Mouse (Mus musculus) cerebellum, postnatal 25 days (tissue): Measurements from ENCODE around the gene Lgr6.

Experiments used
- DNase-seq, 2 experiments: peaks; one replicate each; pipeline ENCODE4 v3.0.0; 2021; ENCODE audit warnings: mixed read lengths in 2 of 2

Lgr6 gene

GRCm38 (mm10) chr1:135105124-135105523 is at the start of gene Lgr6:
Gene Lgr6 (minus strand): TSS chr1:135105276.
- no peak for DNase-seq

DNA sequence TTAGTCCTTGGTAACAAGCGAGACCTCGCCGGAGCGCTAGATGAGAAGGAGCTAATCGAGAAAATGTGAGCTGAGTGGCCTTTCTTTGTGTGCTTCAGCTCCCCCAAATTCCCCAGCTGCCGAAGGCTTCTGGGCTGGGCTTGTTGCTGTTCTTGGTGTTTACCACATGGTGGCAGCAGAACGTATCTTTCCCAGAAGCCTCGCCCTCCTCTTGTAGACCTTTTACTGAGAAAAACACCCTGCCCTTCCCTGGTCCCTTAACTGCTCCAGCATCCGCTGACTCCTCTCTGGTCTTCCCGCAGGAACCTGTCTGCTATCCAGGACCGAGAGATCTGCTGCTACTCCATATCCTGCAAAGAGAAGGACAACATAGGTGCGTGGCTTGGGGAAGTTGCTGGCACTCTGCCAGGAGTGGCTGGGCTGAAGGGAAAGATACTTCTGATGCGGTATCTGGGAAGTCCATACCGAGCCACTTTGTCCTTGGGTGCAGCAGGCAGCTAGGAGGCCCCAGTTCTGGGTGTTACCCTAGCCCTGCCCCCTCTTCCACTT is 49.4 kb upstream of the Lgr6 start:
- DNase-seq = peak; percentile 79 to 86

DNA sequence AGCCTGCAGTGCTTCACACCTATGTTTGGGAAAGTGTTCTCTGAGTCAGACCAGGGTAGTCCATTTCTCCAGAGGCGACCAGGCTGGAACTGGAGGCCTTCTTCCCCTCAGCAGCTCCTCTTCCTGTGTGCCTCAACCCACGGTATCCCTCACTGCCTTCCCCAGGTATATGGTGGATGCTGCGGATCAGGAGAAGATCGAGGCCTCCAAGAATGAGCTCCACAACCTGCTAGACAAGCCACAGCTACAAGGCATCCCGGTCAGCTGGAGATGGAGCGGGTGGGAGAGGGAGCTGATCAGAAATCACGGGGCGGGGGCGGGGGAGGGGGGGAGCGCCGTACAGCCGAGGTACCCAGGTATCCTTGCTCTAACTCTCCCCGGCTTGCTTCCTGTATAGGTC is 48.9 kb upstream of the Lgr6 start:
- peak in 1 of 2 experiments; percentile 36 for DNase-seq

GRCm38 (mm10) chr1:135148996-135149395 is 43.9 kb upstream of the Lgr6 start:
- peak in 1 of 2 experiments; percentile 16 for DNase-seq

GRCm38 (mm10) chr1:135148476-135148875 is 43.4 kb upstream of the Lgr6 start:
- peak in 1 of 2 experiments; percentile 13 for DNase-seq

DNA sequence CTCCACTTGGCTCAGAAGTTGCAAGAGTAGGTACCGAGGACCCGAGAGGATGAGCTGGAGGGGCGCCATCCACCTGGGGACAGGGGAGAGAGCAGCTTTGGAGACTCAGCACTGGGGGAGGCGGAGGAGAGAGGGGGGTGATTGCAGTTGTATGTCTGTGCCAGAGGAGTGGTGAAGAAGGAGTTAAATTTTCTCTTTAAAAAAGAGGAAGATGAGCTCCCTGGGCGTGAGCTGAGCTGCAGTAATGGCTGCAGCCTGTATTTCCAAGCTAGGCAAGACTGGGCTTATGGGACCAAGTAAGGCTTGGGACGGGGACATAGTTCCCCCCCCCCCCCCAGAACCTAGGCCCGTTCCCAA is 42.6 kb upstream of the Lgr6 start:
- DNase-seq = no peak

DNA sequence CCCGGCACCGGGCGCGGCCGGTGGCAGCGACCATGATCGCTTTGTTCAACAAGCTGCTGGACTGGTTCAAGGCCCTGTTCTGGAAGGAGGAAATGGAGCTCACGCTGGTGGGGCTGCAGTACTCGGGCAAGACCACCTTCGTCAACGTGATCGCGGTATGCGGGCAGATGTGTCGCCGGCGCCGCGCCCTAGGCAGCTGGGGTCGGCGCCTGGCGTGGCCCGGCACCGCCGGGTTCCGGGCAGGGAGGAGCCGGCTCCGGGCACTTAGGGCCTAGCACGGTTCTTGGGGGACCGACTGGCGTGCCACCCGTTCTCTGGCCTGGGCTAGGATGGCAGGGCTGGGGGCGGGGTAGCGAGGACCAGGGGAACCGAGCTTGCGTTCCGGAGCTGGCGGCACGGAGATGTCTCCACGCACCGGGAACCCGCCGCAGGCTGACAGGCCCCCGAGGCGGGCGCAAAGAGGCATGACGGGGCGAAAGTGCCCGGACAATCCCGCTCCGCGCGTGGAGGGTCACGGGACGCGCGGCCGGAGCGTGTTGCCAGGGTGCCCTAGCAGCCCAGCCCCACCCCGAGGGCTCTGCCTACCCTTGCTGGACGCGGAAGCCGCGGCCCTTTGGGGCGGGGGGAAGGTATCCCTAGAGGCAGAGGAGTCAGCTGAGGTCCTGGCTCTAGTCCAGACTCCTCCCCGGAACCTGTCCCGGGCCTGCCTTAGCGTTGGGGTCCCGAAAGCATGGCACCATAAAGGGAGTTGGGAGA is 42.0 kb upstream of the Lgr6 start:
- peak; percentile 77 to 84 for DNase-seq

DNA sequence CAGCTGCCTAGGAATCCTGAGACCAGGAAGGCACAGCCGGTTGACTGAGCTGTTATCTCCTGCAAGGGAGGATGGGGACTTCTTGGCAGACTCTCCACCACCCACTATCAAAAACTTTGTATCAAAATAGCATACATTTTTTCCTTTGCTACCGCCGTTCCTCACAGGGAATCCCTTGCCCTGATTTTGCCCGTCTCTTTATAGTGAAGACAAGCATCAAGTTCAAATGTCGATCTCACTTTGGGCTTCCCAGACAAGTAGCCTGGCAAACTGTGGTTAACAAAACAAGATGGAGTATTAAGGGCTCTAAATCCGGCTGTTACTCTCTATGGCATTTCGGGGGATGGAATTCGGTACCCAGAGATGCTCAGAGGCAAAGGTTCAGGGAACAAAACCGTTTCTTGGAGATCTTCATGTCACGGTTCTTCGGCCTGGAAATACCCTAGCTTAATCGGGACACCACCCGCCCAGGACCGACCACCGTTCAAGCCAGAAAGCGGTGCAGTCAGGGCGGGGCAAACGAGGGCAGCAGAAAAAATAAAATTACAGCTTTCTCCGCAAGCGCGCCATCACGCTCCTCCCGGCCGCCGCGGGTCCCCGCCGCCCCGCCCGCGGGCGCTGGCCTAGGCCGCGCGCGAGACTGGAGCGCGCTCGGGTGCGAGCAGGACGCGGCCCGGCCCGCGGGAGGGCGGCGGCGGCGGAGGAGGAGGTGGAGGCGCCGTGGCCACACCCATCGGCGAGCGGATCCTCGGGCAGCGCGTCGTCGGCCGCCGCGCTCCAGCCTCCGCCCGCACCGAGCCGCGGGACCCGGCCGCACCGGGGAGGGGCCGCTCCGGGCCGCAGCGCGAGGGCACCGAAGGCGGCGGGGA is 41.2 kb upstream of the Lgr6 start, which contains the start of gene Arl8a:
Gene Arl8a, plus strand, starts transcription at position 748 of the 869 bp plus-strand sequence.
- peak; percentile 91 to 96 for DNase-seq

DNA sequence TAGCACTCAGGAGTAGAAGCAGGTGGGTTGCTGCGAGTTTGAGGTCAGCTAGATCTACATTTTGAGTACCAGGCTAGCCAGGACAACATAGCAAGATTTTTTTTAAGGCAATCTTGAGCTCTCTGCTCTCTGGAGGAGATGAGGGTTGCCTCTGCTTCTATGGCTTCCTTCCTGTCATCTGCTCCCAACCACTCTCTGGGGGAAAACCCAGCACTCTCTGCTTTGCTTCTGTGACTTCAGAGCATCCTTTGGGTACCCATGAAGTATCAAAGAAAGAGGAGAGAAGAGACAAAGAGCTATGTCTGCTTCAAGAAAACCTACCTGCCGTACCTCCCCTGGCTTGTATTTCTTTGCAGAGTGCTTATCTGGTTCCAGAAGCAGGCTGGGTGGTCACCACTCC is 38.9 kb upstream of the Lgr6 start:
- DNase-seq = no peak

- DNase-seq = no peak
Measured at GRCm38 (mm10) chr1:135142452-135142851, 37.4 kb upstream of the Lgr6 start.

- no peak for DNase-seq
Measured at GRCm38 (mm10) chr1:135139906-135140305, 34.8 kb upstream of the Lgr6 start.

DNA sequence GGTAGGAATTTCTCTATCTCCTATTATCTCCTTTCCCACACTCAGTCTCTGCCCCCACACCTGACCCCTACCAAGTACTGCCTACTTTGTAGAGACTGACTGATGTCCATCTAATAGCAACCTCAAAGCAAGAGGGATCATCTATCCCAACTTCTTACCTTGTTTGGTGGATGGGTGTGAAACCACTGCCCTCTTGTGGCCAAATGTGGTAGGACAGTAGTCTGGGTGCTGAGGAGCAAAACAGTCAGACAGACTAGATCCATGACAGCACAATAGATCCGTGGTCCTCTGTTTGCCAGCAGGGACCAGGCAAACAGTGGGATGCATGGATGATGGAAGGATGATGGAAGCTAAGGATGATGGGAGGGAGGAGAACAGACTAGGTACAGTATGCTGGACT is 31.4 kb upstream of the Lgr6 start:
- peak; percentile 78 to 83 for DNase-seq

GRCm38 (mm10) chr1:135135111-135135787 is 30.2 kb upstream of the Lgr6 start:
- DNase-seq = no peak

GRCm38 (mm10) chr1:135133678-135134435 is 28.8 kb upstream of the Lgr6 start:
- no peak for DNase-seq

GRCm38 (mm10) chr1:135132893-135133369 is 27.9 kb upstream of the Lgr6 start:
- no peak for DNase-seq

GRCm38 (mm10) chr1:135132473-135132872 is 27.4 kb upstream of the Lgr6 start, which contains the start of gene Ptpn7:
Gene Ptpn7 (plus strand): TSS chr1:135132700.
- peak; percentile 68 to 80 for DNase-seq

DNA sequence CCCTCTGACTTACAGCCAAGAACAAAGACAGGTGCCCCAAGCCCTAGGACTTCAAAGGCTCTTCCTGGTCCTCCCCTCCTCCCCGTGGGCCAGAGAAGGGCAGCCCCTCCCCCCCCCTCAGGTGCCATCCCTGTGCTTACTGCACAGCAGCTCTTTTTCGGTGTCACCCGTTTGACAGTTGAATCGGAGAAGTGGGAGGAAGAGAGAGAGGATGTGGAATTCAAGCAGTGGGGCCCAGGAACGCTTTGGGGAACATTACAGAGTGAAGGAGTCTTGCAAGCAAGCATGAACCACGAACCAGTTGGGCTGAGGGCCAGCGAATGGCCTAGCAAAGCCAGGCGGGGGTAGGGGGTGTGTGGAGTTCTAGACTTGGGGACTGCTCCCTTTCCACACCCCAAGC is 26.5 kb upstream of the Lgr6 start:
- no peak for DNase-seq

GRCm38 (mm10) chr1:135131034-135131433 is 26.0 kb upstream of the Lgr6 start:
- no peak for DNase-seq

- no peak for DNase-seq
Measured at GRCm38 (mm10) chr1:135130376-135131018, 25.4 kb upstream of the Lgr6 start.

DNA sequence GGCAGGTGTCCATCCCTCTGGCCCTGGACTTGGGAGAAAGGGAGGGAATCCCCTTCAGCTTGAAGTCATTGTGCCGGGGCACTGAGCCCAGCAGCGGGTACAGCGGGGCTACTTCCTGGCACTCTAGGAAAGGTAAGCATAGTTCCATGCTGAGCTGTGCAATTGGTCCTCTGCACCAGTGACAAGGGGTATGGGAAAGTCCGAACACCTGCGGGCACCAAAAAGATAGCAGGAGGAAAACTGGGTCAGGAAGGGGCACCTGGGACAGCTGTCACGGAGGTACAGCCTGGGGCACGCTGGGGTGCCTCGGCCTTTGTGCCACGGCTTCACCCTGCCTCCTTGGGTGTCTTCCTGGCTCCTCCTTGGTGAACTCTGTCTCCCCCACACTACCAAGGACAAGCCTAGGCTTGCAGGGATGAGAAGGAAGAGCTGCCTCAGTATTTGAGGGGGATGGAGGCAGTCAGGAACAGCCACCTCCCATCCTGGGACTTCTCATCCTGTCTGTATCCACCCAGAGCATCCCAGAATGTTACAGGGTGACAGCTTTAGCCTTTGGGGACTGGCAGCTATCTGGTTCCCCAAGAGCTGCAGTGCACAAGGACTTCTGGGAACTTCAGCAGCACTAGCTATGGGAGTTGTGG is 24.6 kb upstream of the Lgr6 start:
- DNase-seq = no peak

- DNase-seq = no peak
Measured at GRCm38 (mm10) chr1:135128986-135129385, 23.9 kb upstream of the Lgr6 start.
